Mouse (Mus musculus) liver, embryonic 16.5 days (tissue): ENCODE results near the gene Rpl9-ps1. TPM values are rescaled to one million over a fixed set of nuclear protein-coding genes. Genes with fewer than 3 reads are reported as not detected.

Source experiments
- ATAC-seq: fragments of 200-750 bp; cut with Nextera tagmentation; 2 replicates; pipeline ENCODE4 v1.8.0; 2017; ENCODE audit warnings: low read depth, mild to moderate bottlenecking, moderate number of reproducible peaks, moderate library complexity
- H3K27ac ChIP-seq: fragments of 300-500 bp; sonication (generic); 2 replicates; pipeline ENCODE4 v1.5.1; 2014; ENCODE audit warnings: mild to moderate bottlenecking, low read length
- H3K27me3 ChIP-seq: fragments of 300-500 bp; sonication (generic); 2 replicates; pipeline ENCODE4 v1.6.1; 2014; ENCODE audit warnings: low read depth, low read length, mixed read lengths; ENCODE audit not compliant: control insufficient read depth, insufficient read depth
- H3K36me3 ChIP-seq: fragments of 300-500 bp; sonication (generic); 2 replicates; pipeline ENCODE4 v1.6.1; 2014; ENCODE audit warnings: mild to moderate bottlenecking; ENCODE audit not compliant: control insufficient read depth, insufficient read depth
- H3K4me1 ChIP-seq: fragments of 300-500 bp; sonication (generic); 2 replicates; pipeline ENCODE4 v1.6.1; 2014; ENCODE audit warnings: low read depth, low read length, mixed read lengths; ENCODE audit not compliant: control insufficient read depth
- H3K4me2 ChIP-seq: fragments of 300-500 bp; sonication (generic); 2 replicates; pipeline ENCODE4 v1.6.1; 2014; ENCODE audit warnings: low read depth, low read length, mixed read lengths
- H3K4me3 ChIP-seq: fragments of 300-500 bp; sonication (generic); 2 replicates; pipeline ENCODE4 v1.5.1; 2014; ENCODE audit warnings: low read depth, mild to moderate bottlenecking, low read length
- H3K9ac ChIP-seq: fragments of 300-500 bp; sonication (generic); 2 replicates; pipeline ENCODE4 v1.6.1; 2014; ENCODE audit warnings: low read depth, low read length
- H3K9me3 ChIP-seq: fragments of 300-500 bp; sonication (generic); replicated peaks from 2 replicates; pipeline ENCODE4 v1.6.1; 2016; ENCODE audit warnings: low read length; ENCODE audit not compliant: control insufficient read depth
- WGBS: fragments of 180-500 bp; shearing (Covaris S2); extraction: QIAGEN DNeasy Blood & Tissue Kit; methylation state at CpG from one replicate; pipeline ENCODE4 v1.1.7; 2014; ENCODE audit not compliant: insufficient replicate concordance; 5-methylcytosine and 5-hydroxymethylcytosine counted together
- polyA plus RNA-seq: library from polyadenylated mRNA; unstranded; fragments of >200 nt; fragmentation: Nextera tagmentation; extraction: Ambion mirVana; gene quantifications from 2 replicates; pipeline ENCODE4 v1.2.1, GENCODE M21; 2015

Rpl9-ps1 gene
- polyA plus RNA-seq, 1 experiment from 2014 or later: not detected

DNA sequence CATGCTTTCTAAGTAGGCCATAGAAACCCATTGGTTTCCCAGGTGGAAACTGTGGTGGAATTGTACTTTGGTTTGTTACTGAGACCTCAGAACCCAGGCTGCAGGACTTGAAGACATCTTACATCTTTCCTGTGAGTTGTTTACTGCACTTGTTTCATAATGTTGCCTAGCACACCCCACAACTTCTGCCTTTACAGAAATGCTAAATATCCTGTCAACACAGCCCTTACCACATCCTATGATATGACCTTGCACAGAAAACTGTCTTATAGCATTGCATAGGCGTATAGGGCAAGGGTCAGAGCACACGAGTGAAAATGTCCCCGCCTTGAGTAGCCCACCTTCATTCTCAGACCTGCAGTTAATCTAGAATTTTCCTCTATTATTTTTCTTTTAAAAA lies 39.9 kb downstream of the Rpl9-ps1 start:
- Histone ChIP-seq H3K4me1 (no peaks in the 10 kb centered on the region), H3K27ac (no peak overlapping the region)
- ATAC-seq: no peak

DNA sequence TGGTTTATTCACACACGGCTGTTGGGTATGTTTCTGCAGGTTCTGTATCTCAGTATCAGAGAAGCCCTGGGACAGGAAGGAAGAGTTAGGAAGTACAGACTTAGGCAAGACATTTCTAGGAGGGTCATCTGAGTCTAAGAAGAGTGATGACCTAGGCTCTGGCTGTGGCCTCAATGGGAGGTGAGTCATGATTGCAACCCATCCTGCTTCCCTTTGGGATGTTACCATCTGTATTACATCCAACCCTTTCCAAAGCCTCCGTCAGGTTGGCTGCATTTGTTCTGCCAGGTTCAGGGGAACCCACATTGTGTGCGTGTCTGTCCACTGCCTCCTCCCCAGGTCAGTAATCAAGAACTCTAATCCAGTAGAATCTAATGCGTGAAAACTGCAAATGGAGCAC lies 40.7 kb downstream of the Rpl9-ps1 start:
- Histone ChIP-seq H3K27me3 (no peaks in the 10 kb centered on the region), H3K27ac (no peak overlapping the region), H3K4me1 (no peaks in the 10 kb centered on the region), H3K9ac (no peak overlapping the region), H3K9me3 (no peaks in the 10 kb centered on the region), H3K36me3 (no peaks in the 10 kb centered on the region), H3K4me2 (no peak overlapping the region), H3K4me3 (no peak overlapping the region)
- WGBS: 53% methylated on average over 4 of the region's 4 CpGs
- ATAC-seq: no peak

More for the DNA sequence above, 39.9 kb downstream of the Rpl9-ps1 start:
- Histone ChIP-seq H3K4me3 (no peak overlapping the region), H3K36me3 (no peaks in the 10 kb centered on the region), H3K27me3 (no peaks in the 10 kb centered on the region), H3K9ac (no peak overlapping the region), H3K4me2 (no peak overlapping the region), H3K9me3 (no peaks in the 10 kb centered on the region)
- WGBS: 48% methylated on average over 3 of the region's 3 CpGs

DNA sequence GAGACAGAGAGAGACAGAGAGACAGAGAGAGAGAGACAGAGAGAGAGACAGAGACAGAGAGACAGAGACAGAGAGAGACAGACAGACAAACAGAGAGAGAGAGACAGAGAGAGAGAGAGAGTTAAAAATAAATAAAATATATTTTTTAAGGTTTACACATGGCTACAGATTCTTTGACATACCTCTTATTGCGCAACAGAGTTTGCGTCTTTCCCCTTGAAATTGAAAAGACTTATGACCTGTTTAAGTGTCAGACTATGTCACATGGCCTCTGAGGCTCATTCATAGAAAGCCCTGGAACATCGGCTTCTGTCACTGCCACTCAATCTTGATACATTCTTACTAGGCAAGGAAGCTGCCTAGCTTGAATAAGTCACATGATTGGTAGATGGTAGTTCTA lies 42.0 kb downstream of the Rpl9-ps1 start:
- Histone ChIP-seq H3K9me3 (no peaks in the 10 kb centered on the region), H3K4me3 (no peak overlapping the region), H3K4me1 (no peaks in the 10 kb centered on the region), H3K27ac (no peak overlapping the region), H3K36me3 (no peaks in the 10 kb centered on the region), H3K27me3 (no peaks in the 10 kb centered on the region), H3K9ac (no peak overlapping the region), H3K4me2 (no peak overlapping the region)
- no peak for ATAC-seq
- 66% methylated on average over 3 of the region's 3 CpGs for WGBS

DNA sequence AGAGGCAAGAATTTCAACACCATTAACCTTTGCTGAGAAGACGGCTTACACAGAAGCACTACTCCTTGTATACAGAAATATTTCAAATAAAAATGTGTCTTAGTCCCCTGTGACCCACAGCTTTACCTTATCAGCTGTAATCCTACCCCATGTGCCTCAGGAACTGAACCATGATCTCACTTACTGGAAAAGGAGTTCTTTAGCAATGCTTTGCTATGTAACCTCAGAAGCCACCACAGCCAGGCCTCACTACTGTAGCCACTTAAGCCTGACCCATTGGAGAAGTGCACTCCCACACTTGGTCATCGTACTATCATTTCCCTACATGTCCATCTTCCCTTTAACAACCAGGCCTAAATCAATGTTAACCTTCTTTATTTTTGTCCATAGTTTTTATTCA lies 44.8 kb downstream of the Rpl9-ps1 start:
- no peaks in the 10 kb centered on the region for H3K27me3 ChIP-seq
- no peaks in the 10 kb centered on the region for H3K36me3 ChIP-seq
- ATAC-seq: no peak
- no peak overlapping the region for H3K4me3 ChIP-seq
- H3K27ac ChIP-seq: no peak overlapping the region
- H3K4me2 ChIP-seq: no peak overlapping the region
- no peaks in the 10 kb centered on the region for H3K9me3 ChIP-seq
- WGBS: 53% methylated on average over 2 of the region's 2 CpGs
- H3K4me1 ChIP-seq: no peaks in the 10 kb centered on the region
- H3K9ac ChIP-seq: no peak overlapping the region

DNA sequence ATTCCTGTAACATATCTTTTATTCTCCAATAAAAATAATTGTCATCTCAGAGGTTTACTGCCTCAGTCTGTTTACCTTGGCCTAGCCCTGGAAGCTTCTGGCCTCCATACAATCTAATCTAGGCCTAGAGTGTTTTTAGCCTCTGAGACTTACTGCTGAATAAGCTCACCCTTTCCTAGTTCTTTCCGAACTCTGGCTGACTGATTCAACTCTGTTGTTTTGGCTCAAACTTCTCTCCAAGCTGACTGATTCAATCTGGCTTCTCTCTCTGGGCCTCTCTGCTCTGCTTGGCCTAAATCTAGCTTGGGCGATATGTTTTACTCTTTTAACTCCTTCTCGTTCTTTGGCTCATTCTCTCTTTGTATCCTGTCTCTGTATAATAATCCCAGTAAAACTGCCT lies 46.4 kb downstream of the Rpl9-ps1 start:
- no peak for ATAC-seq
- Histone ChIP-seq H3K4me1 (no peaks in the 10 kb centered on the region), H3K4me3 (no peak overlapping the region), H3K27ac (no peak overlapping the region), H3K9me3 (no peaks in the 10 kb centered on the region), H3K4me2 (no peak overlapping the region), H3K27me3 (no peaks in the 10 kb centered on the region), H3K9ac (no peak overlapping the region), H3K36me3 (no peaks in the 10 kb centered on the region)
- 68% methylated on average over 3 of the region's 3 CpGs for WGBS

DNA sequence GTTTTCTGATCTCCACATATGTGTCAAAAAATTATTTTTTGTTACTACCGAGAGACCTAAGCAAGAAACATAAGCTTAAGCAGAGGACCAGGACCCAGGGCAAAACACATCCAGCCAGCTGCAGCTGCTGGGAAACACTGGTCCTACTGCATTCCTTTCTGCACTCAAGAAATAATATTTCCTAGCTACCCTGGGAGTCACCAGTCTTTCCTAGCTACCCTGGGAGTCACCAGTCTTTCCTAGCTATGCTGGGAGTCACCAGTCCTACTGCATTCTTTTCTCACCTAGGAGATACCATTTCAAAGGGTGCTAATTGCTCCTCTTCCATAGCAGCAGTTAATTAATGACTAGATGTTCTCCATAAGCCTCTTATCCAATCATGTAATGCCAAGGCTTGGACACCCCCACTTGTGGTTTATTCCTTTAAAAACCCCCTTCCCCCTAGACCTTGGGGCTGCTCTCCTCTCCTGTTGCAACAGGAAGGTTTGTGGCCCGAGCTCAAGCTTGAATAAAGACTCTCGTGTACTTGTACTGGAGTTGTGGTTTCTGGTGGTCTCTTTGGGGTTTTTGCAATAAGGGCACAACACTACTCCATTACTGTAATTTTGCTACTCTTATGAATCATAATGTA lies 47.1 kb downstream of the Rpl9-ps1 start:
- 52% methylated on average over 3 of the region's 3 CpGs for WGBS
- ATAC-seq: no peak
- no peak overlapping the region for H3K9ac ChIP-seq
- H3K27me3 ChIP-seq: no peaks in the 10 kb centered on the region
- H3K4me2 ChIP-seq: no peak overlapping the region
- no peak overlapping the region for H3K27ac ChIP-seq
- no peak overlapping the region for H3K4me3 ChIP-seq
- no peaks in the 10 kb centered on the region for H3K9me3 ChIP-seq
- H3K4me1 ChIP-seq: no peaks in the 10 kb centered on the region
- H3K36me3 ChIP-seq: no peaks in the 10 kb centered on the region

DNA sequence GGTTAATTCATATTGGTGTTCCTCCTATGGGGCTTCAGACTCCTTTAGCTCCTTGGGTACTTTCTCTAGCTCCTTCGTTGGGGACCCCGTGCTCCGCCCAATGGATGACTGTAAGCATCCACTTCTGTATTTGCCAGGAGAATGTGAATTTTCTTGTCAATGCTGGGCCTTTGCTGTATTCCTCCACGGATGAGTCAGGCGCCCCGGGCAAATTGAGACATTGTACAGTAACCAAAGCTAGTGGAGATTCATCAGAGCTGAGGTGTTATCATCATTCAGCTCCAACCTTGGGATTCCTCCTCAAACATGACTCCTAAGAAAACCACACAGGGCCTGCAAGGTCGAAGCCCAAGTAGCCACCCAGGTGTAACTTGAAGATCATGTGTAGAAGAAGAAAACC lies 47.6 kb downstream of the Rpl9-ps1 start:
- Histone ChIP-seq H3K27ac (no peak overlapping the region), H3K9me3 (no peaks in the 10 kb centered on the region), H3K4me3 (no peak overlapping the region), H3K4me2 (no peak overlapping the region), H3K4me1 (no peaks in the 10 kb centered on the region; the same call in 1 of the 2 replicates), H3K9ac (no peak overlapping the region), H3K36me3 (no peaks in the 10 kb centered on the region), H3K27me3 (no peaks in the 10 kb centered on the region)
- no peak for ATAC-seq
- 69% methylated on average over 7 of the region's 7 CpGs for WGBS

DNA sequence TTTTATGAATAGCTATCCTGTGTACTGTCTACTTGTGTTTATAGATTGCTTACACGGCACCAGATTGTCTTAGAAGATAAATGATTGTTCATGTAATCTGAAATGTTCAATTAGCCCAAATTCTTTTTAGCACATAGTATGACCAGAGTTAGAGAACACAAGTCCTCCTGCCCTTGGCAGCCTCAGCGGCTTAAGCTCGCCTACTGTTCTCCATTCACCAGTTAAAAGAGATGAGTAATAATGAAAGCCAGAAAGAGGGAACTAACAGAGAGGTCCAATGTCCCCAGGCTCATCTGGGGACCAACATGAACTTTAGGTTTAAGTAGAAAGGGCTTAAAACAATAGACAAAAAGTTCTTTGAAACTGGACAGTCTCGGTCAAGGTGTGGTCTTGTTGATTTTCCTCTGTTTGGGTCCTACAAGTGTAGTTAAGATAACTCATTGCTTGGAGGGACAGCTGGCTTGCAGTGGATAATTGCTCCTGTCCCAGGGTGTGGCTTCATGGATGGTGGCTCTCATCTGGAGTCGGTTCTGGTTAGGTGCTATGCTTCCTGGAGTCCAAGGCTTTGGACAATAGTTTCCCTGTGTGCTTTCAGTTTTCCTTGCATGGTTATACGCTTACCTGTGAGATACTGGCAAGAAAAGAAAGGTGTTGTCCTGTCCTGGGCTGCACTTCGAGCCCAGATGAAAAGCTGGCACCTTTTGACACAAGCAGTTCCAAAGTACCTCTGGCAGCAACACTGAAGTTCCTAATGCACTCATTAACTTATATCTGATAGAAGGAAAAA lies 49.6 kb downstream of the Rpl9-ps1 start:
- Histone ChIP-seq H3K4me2 (no peak overlapping the region), H3K4me1 (no peaks in the 10 kb centered on the region; the same call in 1 of the 2 replicates), H3K9me3 (no peaks in the 10 kb centered on the region), H3K36me3 (no peaks in the 10 kb centered on the region), H3K9ac (no peak overlapping the region), H3K27ac (no peak overlapping the region), H3K27me3 (no peaks in the 10 kb centered on the region), H3K4me3 (no peak overlapping the region)
- no peak for ATAC-seq
- WGBS: 52% methylated on average over 7 of the region's 7 CpGs
